Mouse (Mus musculus): ENCODE measurements around the gene Rnasek.

Rnasek gene

GRCm38 (mm10) chr11:70239541-70240279, at the start of gene Rnasek, which contains the start of gene Gm21988:
Gene Rnasek, minus strand, starts transcription at chr11:70239842.
Gene Gm21988, minus strand, starts transcription at chr11:70239830.
- peak; percentile 81 to 87 for DNase-seq

DNA sequence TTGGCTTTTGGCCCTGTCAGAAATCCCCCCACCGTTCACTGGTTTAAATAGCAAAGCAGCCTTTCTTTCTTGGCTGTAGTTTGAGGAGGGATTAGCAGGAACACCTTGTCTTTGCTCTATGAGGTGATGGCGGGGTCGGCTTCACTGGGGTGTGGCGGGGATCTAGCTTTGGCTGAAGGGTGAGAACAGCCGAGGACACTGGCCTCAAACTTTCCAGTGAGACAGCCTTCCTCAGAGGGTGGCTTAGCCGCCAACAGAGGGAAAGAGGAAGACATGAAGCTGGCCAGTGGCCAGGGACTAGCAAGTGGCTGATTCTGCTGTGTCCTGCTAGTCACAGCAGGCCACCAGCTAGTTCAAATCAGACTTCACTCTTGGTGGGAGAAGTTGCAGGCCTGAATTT, 49.6 kb upstream of the Rnasek start:
- DNase-seq, result peak; percentile 35 to 45

DNA sequence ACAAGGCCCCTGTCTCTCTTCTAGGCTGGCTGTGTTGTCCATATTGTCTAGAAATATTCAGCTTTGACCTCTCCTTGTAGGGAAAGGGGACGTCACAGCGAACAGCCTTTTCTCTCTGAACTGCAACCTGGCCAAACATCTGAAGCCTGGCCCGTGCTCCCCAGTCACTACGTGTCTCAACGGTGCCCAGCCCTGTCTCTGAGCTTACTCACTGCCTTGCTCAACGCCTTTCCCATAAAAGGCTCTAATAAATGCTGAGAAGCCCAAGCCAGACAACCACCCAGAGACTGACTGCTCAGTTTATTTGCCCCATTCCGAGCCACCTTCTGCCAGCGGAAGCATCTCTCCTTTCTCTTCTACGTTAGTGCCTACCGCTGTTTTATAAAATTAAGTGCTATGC, 48.5 kb upstream of the Rnasek start:
- DNase-seq, result no peak

DNA sequence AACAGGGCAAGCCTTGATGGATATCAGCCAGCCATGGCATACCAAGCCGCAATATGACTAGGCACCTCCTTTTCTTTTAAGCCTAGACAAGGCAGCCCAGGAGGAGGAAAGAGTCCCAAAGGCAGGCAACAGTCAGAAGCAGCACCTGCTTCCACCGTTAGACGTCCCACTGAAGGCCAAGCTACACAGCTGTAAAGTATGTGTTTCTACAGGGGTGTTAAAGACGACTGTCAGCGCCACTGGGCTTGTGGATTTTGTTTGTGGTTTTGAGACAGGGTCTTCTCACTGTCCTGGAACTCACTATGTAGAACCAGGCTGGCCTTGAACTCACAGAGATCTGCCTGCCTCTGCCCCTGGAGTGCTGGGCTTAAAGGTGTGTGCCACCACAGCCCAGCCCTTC, 46.0 kb upstream of the Rnasek start:
- no peak for DNase-seq

DNA sequence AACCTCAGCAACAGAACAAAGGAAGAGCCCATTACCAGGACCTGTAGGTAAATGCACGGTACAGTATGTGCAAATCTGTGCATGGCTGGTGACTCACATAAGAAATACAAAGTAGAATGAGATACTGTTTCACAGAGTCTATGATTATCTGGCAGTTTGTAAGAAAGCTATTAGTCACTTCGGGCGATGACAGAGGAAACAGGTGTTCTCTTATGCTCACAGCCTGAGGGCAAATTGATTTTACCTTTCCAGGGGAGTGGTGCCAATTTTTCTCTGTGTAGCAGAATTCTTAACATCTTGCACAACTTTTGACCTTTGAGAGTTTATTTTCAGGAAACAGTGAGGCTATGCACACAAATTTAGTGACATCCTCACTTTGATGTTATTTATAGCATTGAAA, 45.1 kb upstream of the Rnasek start:
- no peak for DNase-seq

DNA sequence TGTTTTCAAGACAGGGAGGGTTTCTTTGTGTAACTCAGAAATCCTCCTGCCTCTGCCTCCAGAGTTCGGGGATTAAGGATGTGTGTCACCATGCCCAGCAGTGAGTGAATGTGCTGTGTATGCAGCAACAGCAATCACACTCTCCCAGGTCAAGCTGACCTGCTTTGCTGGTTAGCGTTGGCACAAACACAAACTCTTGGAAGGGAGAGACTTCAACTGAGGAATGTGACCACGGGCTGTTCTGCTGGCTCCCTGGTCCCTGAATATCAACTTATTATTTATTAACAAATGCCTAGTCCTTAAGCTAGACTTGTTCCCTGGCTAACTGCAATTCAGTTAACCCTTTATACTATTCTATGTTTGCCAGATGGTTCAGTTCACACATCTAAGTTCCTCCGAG, 44.0 kb upstream of the Rnasek start:
- DNase-seq, result no peak

- DNase-seq, result peak; percentile 13 to 23
Measured at GRCm38 (mm10) chr11:70280441-70280840, 40.8 kb upstream of the Rnasek start.

- DNase-seq, result peak; percentile 69 to 74
Measured at GRCm38 (mm10) chr11:70278961-70279360, 39.3 kb upstream of the Rnasek start.

DNA sequence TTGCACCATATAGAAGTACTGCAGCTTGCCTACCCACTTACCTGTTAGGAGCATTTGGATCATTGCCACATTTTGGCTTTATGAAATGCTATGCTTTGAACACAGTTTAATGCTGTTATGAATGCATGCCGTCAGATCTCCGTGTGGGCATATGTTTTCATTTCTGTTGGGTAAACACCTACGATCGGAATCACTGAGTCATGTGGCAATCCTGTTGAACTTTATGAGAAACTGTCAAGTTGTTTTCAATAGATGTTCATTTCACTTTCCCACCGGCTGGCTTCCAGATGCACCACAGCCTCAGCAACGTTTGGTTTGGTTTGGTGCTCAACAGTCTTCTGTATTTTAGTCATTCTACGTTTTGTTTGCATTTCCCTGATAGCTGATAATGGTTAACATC, 32.0 kb upstream of the Rnasek start:
- DNase-seq, result no peak

DNA sequence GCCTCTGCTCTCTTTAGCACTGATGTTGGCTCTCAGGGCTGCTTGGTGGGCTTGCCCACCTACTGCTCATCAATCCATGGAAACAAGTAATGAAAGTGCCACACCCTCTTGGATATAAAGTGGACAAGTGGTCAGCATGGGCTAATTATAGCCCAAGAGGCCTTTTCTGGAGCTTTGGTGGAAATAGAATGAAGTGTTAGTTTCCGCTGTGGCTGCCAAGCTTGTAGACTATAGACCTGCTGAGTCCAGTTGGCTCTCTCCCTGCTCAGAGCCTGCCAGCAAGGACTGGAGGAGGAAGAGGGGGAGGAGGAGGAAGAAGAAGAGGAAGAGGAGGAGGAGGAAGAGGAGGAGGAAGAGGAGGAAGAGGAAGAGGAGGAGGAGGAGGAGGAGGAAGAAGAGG, 26.8 kb upstream of the Rnasek start:
- peak in 1 of 2 experiments; percentile 52 for DNase-seq

GRCm38 (mm10) chr11:70265819-70266218, 26.2 kb upstream of the Rnasek start:
- DNase-seq, result no peak

DNA sequence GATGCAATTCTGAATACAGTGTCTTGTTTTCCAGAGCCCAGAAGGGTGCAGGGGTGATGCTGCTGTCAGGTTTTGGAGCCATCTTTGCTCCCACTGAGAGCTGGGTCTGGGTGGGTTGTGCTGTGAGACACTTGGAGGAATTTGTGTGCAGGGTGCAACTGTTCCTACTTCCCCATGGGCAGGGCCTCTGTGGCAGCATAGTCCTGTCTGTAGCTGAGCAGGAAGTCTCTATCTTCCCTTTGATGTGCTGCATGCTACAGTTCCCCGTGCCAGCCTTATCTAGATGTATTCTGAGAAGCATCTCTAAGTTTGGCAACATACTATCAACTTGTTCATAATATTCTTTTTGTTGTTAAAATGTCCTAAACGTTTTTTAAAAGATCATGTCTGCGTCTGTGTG, 25.6 kb upstream of the Rnasek start:
- no peak for DNase-seq

DNA sequence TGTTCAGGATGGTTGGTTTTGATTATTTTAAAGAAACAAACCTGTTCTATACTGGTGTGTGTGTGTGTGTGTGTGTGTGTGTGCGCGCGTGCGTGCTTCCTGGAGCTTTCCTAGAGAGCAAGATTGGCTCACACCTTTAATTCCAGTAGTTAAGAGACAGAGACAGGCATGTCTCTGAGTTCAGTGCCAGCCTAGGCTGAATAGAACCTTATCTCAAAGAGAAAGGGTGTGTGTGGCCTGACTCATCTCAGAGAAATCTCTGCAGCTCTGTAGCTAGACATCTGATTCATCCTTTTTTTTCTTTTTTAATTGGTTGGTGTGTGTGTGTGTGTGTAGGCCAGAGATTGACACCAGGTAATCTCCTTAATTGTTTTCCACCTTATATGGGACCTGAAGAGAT, 19.4 kb upstream of the Rnasek start:
- no peak for DNase-seq

- DNase-seq, result peak; percentile 49 to 57
Measured at GRCm38 (mm10) chr11:70254931-70255531, 15.4 kb upstream of the Rnasek start, which contains the start of gene Alox12. Gene Alox12, minus strand, starts transcription at chr11:70255353.

DNA sequence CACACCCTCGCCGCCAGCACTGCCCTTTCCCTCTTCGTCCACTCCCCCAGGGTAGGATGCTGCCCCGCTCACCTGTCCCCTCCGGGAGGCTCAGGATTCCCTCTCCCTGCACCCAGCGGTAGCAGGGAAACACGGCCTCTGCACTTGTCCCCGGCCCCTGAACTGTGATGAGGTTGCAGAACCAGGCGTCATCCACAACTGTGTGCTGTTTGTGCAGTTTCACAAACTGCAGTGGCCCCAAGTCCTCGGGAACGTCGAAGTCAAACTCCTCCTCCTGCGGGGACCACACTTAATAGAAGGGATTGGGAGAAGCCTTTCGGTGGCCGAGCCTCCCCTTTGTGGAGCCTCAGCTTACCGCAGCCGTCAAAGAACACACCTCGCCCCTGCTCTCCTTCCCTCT, 14.7 kb upstream of the Rnasek start:
- DNase-seq, result no peak

DNA sequence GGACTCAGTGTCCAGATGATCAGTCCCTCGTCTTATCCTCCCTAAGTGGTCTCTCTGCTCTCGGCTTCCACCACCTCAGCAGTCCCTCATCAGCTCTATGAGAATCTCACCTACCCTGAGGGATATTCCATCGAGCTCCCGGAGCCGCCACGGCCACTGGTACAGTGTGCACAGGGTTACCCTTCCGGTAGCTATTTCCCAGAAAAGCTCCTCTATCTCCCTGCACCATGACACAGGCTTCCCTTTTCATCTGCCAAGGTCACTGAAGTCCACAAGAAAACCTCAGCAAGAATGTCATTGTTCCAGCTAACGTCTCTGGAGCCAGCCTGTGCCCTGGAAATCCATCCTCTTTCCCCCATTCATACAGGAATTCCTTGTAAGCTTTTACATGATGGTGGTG, 12.2 kb upstream of the Rnasek start:
- DNase-seq, result no peak

DNA sequence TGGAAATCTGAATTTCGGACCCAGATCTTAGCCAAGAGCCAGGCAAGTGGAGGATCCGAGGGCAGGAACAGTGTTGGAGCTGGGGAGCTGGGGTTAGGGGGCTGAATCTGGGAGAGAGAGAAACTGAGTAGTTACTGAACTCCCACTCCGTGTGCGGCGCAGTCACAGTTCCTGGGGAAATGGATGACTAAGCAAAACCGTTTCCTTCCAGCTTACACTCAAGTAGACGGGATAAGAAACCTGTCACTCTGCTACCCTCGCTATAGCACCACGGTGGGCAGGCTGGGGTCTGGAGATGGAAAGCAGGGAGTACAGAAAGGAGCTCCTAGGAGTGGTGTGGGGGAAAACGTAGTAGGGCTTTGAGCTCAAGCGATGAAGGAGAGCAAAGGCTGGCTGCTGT, 10.5 kb upstream of the Rnasek start:
- no peak for DNase-seq

- peak; percentile 86 to 92 for DNase-seq
Measured at GRCm38 (mm10) chr11:70247136-70247845, 7.6 kb upstream of the Rnasek start.

DNA sequence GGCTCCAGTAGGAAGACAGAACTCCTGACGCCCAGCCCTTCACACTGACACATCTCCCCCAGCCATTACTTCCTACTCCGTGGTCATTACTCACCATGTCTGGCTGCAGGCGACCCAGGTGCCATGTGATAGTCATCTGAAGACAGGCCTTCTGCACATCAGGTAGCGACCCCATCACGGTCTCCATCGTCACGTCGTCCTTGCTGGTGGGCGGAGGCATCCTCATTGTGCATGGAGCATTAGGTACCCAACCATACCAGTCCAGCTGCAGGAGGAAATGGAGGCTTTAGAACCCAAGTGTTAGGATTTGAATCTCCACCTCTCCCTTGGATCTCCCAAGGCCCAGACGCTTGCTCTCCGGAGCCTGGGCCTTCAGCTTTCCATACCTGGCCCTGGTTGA, 2.9 kb upstream of the Rnasek start:
- no peak for DNase-seq

GRCm38 (mm10) chr11:70238591-70239440, 826 bp downstream of the Rnasek start:
- peak; percentile 49 to 54 for DNase-seq

- DNase-seq, result peak; percentile 99
Measured at GRCm38 (mm10) chr11:70237457-70238167, 2.0 kb downstream of the Rnasek start, which contains the start of gene 0610010K14Rik. Gene 0610010K14Rik, minus strand, starts transcription at chr11:70237914.

DNA sequence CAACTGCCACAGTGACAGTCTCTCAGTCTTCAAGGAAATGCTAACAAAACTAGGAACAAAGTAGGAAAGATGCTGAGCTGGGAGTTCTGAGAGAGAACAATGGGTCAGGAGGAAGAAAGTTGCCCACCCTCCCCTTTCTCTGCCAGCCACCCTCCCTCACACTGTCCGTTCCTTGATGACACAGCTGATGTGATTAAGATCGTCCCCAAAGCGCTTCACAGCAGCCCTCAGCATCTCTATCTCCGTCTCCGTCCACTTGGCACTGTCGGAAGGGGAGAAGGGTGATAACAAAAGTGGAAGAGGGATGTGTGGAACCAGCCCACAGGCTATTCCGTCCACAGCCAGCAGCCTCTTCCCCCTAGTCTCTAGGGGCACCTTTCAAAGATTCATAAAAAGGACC, 2.9 kb downstream of the Rnasek start:
- DNase-seq, result peak in 1 of 2 experiments; percentile 25

All from cerebellum, postnatal 14 days (tissue).